Mouse (Mus musculus) left cerebral cortex, postnatal 4 days (tissue): Measurements from ENCODE around the gene Arntl2. TPM values are rescaled to one million over a fixed set of nuclear protein-coding genes. Genes with fewer than 3 reads are reported as not detected.
"Not testable (repeated sequence)": the region's sequence is repeated elsewhere in the genome, so short reads cannot be mapped to it uniquely, and the experiment has no call there.

ENCODE experiments used
- DNase-seq: peaks from one replicate; pipeline ENCODE4 v3.0.0-alpha.2; 2022
- intact Hi-C: fragments of 180-260 bp; cut with DNase I; formaldehyde crosslinking; loops from one replicate; pipeline ENCODE4 v1.15.1; 2025
- total RNA-seq, 2 experiments: library from RNA; stranded (reverse); gene quantifications; 2 replicates each; pipeline ENCODE4 v1.2.3; 2021

Arntl2 gene
- total RNA-seq, 2 experiments from 2014 or later, result 6.3 to 12.0 TPM

- intact Hi-C loops, result no loop called here
- DNase-seq, result no peak
These were observed 49.0 kb downstream of the Arntl2 start for GRCm38 (mm10) chr6:146844867-146845266.

DNA sequence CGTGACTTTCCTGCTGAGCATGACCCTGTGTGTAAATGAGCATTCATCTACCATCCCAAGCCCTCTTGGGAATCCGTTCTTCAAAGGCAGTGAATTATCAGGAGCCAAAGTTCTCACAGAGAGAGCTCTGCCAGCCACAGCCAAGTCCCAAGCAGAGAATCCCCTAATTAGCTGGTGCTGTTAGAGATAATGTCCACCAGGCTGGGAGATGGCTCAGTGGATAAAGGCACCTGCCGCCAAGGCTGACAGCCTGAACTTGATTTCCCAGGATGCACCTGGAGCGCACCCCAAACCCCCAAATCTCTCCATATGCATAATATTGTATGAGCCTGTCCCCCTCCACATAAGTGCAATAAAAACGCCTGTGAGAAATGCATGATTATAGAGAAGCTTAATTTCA is 49.5 kb downstream of the Arntl2 start:
- intact Hi-C loops, result no loop called here
- no peak for DNase-seq

DNA sequence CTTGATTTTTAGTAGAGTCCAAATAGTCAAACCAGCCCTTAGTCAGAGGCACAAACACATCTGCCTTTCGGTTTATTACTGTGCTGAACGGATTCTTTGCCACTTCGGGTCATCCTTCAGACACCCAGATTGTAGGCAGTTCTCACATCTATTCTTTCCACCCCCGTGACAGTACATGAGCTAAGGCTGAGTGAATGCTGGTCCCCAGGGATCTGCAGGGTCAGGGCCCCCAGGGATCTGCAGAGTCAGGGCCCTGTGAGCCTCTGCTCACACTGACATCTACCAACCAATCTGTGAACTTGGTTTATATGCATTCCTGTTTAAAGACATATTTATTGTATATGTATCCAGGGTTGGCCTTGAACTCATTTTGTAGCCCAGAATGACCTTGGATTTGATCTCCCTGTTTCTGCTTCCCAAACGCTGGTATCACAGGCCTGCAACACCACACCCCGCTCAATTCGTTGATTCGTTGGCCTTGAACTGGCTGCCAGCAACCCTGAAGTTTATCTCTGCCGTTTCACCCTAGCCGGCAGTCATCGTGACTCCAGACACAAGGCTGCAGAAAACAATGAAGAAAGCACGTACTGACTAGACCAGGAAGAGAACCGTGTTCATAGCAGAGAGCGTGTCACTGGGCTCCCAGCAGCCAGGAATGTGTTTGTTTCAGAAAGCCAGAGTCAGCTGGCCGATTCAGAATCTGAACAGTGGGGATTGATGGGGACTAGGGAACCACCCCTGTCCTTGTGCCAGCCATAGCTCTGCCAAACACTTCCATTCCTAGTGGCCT is 50.3 kb downstream of the Arntl2 start:
- no peak for DNase-seq
- intact Hi-C loops, result no loop called here

GRCm38 (mm10) chr6:146847402-146847801 is 51.5 kb downstream of the Arntl2 start:
- DNase-seq, result no peak
- intact Hi-C loops, result no loop called here

DNA sequence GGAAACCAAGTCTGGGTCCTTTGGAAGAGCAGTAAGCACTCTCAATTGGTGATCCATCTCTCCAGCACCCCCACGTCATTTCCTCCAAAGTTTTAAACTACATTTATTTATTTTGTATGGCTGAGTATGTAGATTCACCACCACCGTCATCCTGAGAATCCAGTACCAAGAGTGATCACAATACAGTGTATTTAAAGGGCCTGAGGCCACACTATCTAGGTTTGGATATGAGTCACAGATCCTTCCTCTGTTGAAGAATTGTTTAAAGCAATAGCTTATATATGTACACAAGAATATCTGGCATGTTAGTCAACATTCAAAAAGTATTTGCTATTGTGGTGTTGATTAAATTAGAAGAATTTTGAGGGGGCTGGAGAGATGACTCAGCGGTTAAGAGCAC is 52.4 kb downstream of the Arntl2 start:
- intact Hi-C loops, result no loop called here
- DNase-seq, result no peak

GRCm38 (mm10) chr6:146850050-146850449 is 54.2 kb downstream of the Arntl2 start, which contains the start of gene Smco2:
Gene Smco2 (plus strand): TSS chr6:146850104.
- intact Hi-C loops, result no loop called here
- DNase-seq, result no peak

DNA sequence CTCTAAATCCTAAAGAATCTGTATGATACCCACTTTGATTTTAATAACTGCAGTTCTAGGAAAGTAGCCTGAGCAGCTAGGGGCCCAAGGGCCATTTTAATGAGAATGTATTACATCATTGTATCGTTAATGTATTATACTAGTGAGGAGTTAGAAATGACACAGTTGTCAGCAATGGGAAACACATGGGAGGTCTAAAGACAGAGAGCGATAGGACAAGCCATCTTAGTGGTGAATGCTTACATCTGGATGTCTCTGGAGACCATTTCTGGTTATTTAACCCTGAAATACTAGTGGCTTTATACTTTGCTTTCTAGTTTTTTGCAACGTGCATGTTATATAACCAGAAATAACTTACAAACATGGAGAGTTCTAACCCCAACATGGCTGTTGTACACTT is 56.1 kb downstream of the Arntl2 start:
- no peak for DNase-seq
- intact Hi-C loops, result no loop called here

- intact Hi-C loops, result no loop called here
- no peak for DNase-seq
These were observed 56.9 kb downstream of the Arntl2 start for GRCm38 (mm10) chr6:146852739-146853138.

DNA sequence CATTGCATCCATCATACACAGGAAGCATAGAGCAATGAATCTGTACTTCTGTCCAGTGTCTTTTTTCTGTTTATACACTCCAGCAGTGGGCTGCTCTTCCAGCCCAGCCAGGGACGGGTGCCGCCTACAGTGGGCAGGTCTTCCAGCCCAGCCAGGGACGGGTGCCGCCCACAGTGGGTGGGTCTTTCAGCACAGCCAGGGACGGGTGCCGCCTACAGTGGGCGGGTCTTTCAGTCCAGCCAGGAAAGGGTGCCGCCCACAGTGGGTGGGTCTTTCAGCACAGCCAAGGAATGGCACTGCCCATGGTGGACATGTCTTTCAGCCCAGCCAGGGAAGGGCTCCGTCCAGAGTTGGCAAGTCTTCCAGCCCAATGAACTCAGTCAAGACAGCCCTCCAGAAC is 59.3 kb downstream of the Arntl2 start:
- no peak for DNase-seq
- intact Hi-C loops, result no loop called here

DNA sequence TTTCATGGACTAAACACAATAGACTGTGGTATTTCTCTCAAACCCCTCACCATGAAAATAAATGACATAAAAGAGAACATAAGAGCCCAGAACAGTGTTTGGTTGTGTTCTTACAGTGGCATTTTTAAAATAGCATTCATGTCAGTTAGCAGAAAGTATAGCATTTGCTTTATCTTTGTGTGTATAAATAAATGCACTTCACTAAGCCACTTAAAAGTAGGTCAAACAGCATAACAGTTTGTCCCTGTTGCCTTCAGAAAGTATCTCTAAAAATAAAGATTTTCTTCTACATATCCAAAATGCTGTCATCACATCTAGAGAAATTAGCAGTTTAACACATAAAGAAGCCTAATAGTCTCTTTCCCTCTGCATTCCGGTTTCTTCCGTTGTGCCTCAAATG is 61.5 kb downstream of the Arntl2 start:
- intact Hi-C loops, result no loop called here
- DNase-seq, result no peak

GRCm38 (mm10) chr6:146863154-146863553 is 67.3 kb downstream of the Arntl2 start:
- DNase-seq, result no peak
- intact Hi-C loops, result no loop called here

DNA sequence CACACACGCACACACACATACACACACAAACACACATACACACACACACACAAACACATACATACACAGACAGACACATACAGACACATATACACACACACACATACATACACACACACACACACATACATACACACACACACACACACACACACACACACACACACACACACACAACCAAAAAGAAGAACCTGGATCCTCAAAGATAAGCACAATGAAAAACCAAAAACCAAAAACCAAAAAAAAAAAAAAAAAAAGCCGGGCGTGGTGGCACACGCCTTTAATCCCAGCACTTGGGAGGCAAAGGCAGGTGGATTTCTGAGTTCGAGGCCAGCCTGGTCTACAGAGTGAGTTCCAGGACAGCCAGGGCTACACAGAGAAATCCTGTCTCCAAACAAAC is 68.5 kb downstream of the Arntl2 start:
- DNase-seq, intact Hi-C loops: not testable (repeated sequence)

GRCm38 (mm10) chr6:146865701-146866100 is 69.8 kb downstream of the Arntl2 start:
- DNase-seq, result no peak
- intact Hi-C loops, result no loop called here

- intact Hi-C loops, result no loop called here
- DNase-seq, result no peak
These were observed 76.1 kb downstream of the Arntl2 start for GRCm38 (mm10) chr6:146871975-146872374.

GRCm38 (mm10) chr6:146874415-146874814 is 78.6 kb downstream of the Arntl2 start:
- intact Hi-C loops, result no loop called here
- DNase-seq, result no peak

- intact Hi-C loops, result no loop called here
- no peak for DNase-seq
These were observed 81.0 kb downstream of the Arntl2 start for GRCm38 (mm10) chr6:146876820-146877219.

DNA sequence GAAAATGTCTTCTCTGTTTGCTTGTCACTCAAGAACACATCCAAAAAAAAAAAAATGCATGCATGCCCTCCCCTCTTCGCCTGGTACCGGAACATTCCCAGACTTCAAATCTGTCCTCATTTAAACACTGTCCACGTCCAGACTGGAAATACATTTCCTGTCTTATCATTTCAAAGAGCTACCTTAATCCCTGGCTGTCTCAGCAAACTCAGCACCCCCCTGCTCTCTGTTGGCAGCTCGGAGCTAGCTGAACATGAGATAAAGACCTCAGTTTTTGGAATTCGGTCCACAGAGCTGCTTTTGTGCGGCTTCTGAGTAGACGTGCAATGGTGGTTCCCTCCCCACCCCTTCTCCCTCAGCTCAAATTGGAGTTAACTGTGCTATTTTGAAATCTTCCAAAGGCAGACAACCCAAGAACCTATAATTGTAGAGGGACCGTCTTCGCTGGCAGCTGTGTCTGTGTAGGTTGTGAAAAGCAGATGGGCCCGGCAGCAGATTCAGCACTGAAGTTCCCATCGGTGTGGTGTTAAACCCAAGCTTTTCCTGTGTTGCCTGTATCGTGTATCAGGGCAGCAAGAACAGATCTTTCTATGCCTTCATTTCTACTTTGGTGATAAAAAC is 81.7 kb downstream of the Arntl2 start:
- no peak for DNase-seq
- intact Hi-C loops, result no loop called here

DNA sequence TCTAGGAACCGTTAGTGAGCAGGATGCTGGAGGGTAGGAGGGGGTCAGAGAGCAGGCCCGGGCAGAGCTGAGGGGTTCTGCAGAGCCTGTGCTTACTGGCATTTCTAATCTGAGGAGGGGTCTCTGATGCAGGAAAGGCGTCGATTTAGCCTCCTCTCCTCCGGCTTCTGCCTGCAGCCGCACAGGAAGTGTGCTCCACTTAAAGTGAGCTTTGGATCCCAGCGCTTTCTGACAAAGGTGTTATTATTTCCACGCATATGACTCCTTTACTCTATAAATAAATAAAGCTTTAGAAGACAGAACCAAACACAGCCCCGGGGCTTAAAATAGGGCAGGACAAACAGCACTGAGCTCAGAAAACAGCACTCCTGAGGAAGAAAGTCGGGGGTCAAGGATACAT is 83.1 kb downstream of the Arntl2 start:
- no peak for DNase-seq
- intact Hi-C loops, result no loop called here

- intact Hi-C loops, result no loop called here
- no peak for DNase-seq
These were observed 84.0 kb downstream of the Arntl2 start for GRCm38 (mm10) chr6:146879856-146880255.

- intact Hi-C loops, result no loop called here
These were observed 84.4 kb downstream of the Arntl2 start for GRCm38 (mm10) chr6:146880296-146880695.

DNA sequence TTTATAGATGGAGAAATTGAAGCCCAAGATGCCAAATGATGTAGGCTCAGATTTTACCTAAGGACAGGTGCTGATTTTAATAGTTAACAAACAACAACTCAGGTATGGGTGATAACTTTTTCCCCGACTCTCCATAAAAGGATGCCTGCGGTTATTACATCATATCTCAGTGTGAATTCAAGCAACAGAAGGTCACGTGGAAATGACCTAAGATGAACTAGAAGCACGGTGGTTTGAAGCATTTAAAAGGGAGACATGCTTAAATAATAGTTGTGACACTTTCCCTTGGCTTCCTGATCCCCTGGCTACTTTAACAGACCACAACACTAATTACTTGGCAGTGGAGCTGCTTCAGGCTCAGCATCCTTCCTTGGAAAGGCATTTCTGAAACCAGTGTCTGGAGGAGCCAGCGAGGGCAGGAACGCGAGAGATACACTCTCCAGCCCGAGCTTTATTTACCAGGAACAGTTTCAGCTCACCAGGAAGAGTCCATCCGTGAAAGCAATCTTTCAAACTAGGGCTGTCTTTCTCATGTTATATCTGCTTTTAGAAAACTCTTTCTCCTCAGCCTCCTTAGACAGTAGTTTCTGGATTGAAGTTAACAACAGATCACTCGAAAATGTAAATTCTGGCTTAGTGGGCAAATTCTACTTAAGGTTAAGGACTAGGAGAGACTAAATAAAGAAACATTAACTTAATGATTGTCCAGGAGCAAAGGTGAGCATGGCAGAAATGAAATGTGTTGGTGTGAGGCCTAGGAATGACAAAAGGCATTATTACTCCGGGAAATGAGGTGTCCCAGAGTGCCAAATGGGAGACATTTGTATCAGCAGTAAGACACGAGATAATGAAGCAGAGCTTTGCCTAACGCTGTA is 86.3 kb downstream of the Arntl2 start:
- intact Hi-C loops, result no loop called here
- DNase-seq, result no peak

More at GRCm38 (mm10) chr6:146880296-146880695, 84.4 kb downstream of the Arntl2 start:
- no peak for DNase-seq
